Mouse (Mus musculus): ENCODE measurements around the gene Msi2. TPM values are rescaled to one million over a fixed set of nuclear protein-coding genes. Genes with fewer than 3 reads are reported as not detected.

Gene Msi2
- total RNA-seq, 2 experiments from 2014 or later: 119 to 127 TPM

DNA sequence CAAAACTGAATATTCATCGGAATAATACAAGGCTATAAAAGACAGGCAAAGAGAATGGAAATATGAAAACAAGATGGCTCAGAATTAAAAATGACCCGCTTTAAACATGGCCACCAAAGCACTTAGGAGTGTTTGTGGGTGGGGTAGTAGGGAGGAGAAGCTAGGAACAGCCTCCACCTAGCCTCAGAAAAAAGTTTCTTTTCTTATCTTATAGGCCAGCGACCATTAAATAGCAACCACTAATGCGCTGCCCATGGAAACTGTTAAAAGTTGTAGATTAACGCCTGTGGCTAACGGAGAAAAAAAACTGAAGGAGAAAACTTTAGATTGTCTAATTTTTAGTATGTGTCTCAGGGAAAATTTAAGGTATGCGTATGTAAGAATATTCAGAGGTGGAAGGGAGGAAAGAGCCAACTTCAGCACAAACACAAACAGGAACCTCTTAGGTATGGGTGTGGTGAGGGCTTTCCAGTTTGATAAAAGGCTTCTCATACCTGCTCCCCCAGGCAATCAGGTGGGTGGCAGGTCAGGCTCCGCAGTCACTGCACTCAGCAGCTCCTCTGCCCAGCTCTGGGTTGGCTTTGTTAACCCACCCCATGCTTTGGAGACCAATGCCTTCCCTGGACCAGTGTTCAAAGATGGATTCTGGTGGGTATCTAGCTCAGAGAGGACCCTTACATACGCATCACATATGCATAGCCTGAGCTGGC is 298.5 kb downstream of the Msi2 start:
- no peak for DNase-seq (ENCODE audit: low spot score in 2 of 2)

DNA sequence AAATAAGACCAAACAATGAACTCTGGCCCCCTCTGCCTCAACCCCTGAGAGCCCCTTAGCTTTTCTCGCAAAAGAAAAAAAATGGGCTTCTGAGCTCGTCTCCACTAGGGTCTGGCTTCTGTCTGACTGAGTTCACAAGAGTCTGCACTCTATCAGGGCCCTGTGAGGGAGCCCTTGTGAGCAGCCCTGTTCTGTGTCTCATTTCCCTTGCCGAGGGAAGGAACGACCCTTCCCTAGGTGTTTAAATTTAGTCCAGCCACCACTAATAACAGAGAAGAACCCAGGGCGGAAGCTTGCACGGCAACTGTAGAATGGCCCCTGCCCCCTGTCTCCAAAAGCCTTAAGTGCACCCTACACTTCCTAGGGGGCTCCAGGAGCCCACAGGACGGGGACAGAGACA is 299.2 kb downstream of the Msi2 start:
- no peak for DNase-seq (ENCODE audit: low spot score in 2 of 2)

- DNase-seq (ENCODE audit: low spot score in 2 of 2): no peak
These were observed 304.0 kb downstream of the Msi2 start for GRCm38 (mm10) chr11:88414157-88414870.

- peak; percentile 61 to 70 for DNase-seq (ENCODE audit: low spot score in 2 of 2)
These were observed 305.8 kb downstream of the Msi2 start for GRCm38 (mm10) chr11:88412423-88413094.

DNA sequence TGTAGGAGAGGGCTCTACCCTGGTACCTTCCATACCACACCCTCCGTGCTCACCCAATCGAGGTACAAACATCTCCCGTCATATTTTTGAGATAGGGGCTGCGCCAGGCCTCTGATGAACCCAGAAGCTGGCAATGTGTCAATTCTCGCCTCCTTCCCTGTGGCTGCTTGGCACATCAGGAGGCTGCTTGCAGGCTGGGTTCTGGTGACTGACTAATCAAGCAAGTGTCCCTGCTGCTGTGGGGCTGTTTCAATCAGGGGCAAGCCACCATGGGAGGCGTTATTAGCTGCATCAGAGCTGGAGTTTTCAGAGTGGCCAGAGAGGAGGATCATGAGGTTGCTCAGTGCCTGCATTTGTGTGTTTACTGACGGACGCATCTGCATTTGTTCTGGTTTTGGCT is 310.0 kb downstream of the Msi2 start:
- DNase-seq (ENCODE audit: low spot score in 2 of 2): no peak

DNA sequence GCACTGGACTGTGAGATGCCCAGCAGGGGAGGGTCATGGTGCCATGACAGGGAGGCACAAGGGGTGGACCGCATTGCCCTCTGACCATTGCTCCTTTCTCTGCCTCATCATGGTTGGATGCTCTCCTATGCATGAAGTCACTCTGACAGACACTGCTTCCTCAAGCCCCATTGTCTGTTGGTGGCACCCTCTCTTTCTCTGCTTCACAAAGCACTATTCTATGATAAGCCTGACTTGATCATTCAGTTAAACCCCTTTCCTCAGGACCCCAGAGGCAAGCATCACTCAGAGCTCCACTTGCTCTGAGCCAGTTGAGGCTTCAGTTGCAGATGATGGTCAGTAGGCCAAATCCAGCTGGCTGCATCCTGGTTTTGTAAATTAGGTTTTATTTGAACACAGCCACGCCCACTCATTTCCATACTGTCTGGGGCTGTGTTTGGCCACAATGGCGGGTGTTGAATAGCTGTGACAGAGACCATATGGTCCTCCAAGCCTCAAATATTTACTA is 311.9 kb downstream of the Msi2 start:
- DNase-seq (ENCODE audit: low spot score in 2 of 2): no peak

DNA sequence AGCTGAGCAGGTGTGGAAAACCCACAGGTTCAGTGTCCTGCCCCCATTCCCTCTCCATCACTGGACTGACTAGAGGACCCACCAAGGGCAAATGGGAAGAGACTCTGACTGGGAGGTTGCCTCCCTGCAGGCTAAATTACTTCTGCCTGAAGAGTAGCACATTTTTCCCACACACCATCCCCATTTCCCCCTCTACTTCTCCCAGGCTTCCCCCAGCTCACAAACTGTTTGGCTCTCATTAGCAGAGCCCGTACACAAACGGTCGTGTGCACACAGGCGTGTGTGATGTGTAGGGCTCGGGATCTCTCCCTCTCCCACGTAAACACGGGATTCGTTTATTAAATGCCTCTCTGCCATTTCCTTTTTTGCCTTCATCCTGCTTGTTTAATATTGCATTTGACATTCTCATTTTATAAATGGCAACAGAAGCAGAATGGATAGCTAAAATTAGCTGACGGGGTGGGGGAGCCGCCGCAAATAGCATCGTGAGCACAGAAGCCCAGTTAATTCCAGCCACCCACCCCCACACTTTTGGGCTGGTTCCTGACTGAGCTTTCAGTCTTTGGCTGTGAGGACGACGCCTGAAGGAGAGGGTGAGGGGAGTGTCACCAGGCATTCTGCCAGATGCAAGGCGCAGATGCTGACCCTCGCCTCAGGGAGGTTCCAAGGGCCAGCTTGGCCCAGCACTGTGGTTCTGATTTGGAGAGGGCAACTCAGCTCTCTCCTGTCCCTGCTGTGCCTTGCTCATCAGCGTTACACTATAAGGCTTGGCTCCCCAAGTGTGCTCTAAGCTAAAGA is 313.3 kb downstream of the Msi2 start:
- DNase-seq (ENCODE audit: low spot score in 2 of 2): peak; percentile 55 to 72

- DNase-seq (ENCODE audit: low spot score in 2 of 2): no peak
These were observed 314.1 kb downstream of the Msi2 start for GRCm38 (mm10) chr11:88404247-88404677.

DNA sequence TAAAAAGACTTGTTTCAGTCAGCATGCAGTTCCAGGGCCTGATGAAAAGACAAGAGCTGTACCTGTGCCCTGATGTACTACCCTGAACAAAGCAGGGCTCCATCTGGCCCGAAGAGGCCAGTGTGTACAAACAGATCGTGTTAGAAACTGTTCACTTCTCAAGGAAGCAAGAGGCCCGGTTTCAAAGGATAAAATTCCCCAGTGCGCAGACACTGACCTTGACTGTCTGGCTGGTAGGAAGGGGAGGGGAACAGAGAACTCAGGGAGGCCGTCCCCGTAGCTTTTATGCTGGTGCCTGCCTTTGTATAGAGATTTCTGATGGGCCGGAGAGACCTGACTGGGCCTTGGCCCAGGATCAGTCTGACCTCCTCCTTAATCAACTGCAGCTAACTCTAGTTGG is 316.0 kb downstream of the Msi2 start:
- DNase-seq (ENCODE audit: low spot score in 2 of 2): no peak

GRCm38 (mm10) chr11:88401333-88401732 is 317.0 kb downstream of the Msi2 start:
- no peak for DNase-seq (ENCODE audit: low spot score in 2 of 2)

GRCm38 (mm10) chr11:88400926-88401325 is 317.4 kb downstream of the Msi2 start:
- DNase-seq (ENCODE audit: low spot score in 2 of 2): no peak

DNA sequence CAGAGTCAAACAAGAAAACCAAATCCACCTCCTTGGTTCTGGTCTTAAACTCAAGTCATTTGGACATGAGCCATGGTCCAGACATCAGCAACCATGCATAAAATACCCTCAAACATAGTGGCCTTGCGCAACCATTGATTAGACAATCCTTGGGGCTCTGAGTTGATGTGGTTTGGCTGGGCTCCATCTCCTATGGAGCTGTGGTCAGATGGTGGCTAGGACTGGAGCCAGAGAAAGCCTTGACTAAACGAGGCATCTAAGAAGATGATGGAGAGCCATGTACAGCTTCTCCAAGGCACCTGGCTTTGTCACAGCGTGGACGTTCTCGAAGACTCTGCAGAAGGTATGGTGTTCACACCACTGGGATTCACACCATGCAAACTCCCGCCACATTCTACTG is 318.1 kb downstream of the Msi2 start:
- DNase-seq (ENCODE audit: low spot score in 2 of 2): no peak

DNA sequence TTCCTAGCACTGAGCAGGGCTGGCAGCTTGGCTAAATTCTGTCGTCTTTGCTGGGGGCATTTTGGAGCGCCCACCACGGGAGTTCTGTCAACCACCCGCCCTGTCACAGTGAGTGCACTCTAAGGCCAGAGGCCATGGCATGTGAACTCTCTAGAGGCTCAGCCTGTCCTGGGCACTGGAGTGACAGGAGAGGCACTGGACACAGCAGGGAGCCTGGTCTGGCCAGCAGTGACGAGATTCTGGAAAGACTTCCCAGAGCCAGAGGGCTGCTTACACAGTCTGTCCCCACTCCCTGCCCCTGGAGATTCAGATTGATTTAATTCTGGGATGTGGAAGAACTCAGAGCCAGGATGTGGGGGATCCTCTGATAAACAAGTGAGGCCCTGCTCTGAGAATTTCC is 318.9 kb downstream of the Msi2 start:
- DNase-seq (ENCODE audit: low spot score in 2 of 2): no peak

DNA sequence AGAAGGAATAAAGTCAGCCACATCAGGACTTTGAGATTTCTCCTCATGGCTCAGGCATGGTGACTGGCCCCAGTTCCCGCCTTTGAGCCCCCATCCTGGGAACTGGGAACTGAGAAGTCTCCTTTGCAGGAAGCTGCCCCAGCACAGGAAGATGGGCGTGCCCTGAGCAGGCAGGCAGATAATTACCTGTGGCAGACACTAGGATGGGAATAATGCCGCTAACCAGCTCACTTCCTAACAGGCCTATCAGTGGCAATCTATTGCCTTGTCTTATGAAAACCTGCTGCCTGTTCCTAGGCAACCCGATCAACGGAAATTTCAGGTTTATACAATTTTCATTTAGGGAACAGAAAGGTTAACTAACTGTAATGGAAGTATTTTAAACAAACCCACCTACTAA is 319.3 kb downstream of the Msi2 start:
- DNase-seq (ENCODE audit: low spot score in 2 of 2): no peak

DNA sequence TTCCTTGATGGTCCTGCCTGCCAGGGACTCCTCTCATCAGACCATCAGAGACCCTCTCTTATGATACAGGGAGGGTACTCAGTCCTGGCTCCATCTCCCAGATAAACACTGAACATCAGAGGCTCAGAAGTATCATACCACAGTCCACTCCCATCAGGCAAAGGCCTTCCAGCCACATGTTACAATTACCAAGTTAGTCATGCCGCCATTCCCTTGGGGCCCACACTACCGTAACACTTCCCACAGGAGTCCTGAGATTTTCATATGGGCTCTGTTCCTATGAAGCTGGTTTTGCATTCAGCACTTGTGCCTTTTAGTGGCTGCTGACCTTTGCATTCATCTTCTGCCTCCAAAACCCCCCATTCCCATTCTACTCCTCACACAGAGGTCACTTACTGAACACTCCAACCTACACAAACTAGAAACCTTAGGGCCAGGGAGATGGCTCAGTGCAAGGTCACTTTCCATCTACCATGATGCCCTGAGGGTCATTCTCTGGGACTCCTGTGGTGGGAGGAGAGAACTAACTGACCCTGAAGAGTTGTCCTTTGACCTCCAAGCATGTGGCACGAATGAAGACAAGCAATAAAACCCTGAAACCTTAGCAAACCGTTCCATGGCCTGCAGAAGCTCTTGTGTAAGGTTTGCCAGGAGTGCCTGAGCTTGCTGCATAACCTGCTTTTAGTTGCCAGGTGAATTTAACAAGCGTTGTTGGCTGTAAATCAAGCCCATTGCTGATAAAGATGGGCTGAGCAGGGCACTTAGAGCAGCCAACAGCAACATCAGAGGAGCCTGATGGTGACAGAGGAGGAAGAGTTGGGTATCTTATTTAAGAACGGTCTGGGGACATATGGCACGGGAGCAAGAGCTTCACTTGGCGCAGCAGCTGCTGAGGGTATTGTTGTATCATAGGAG is 323.0 kb downstream of the Msi2 start:
- no peak for DNase-seq (ENCODE audit: low spot score in 2 of 2)

DNA sequence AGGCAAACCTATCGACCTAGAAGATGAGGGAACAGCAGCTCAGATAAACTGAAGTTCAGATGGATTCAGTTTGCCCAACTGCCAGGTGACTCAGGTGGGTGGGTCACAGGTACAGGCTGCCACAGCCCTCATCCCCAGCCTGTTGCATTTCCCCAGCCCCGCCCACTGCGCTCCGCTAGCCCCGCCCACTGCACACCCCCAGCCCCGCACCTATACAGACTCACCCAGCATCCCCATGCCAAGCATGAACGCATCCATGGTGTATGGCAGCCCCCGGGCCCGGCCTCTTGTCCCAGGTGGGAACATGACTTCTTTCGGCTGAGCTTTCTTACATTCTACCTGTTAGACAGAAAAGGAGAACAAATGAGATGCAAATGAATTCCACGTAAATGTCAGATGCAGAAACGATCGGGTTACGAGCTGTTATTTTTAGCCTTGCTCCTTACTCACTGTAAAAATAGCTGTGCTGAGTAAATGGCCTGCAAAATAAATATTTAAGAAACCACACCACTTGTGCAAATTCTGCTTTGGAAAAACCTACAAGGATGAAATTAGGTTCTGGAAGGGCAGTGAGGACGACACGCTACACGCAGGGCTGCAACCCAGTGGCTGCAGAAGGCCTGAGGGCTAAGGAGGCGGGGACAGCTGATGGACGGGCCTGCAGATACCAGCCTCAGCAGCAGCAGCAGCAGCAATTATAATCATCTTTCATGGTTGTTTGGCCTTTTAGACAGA is 323.8 kb downstream of the Msi2 start:
- DNase-seq (ENCODE audit: low spot score in 2 of 2): no peak

DNA sequence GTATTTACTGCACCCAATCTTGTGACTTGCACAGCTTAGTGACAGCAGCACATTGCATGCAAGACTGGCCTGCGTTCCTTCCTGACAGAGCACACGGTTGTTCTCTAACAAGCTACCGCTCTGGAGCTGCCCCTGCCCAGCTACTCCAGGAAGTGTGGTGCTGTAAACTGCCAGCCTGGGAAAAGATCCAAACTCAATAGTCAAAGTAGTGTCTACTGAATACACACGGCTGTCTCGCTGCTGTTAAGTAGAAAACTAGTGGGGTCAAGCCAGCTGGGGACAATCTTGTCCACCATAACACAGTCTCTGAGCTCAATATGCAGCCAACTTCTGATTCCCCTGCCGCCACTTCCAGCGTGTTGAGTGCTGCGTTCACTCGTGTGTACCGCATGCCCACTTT is 325.6 kb downstream of the Msi2 start:
- DNase-seq (ENCODE audit: low spot score in 2 of 2): no peak

GRCm38 (mm10) chr11:88391181-88391814 is 327.0 kb downstream of the Msi2 start:
- no peak for DNase-seq (ENCODE audit: low spot score in 2 of 2)

- no peak for DNase-seq (ENCODE audit: low spot score in 2 of 2)
These were observed 328.8 kb downstream of the Msi2 start for GRCm38 (mm10) chr11:88389530-88389929.

All from left cerebral cortex, adult 18-20 months (tissue).